Mouse (Mus musculus): ENCODE data around the gene Gm47189. TPM values are rescaled to one million over a fixed set of nuclear protein-coding genes. Genes with fewer than 3 reads are reported as not detected.

Gm47189 gene
- total RNA-seq (2023), result not detected

DNA sequence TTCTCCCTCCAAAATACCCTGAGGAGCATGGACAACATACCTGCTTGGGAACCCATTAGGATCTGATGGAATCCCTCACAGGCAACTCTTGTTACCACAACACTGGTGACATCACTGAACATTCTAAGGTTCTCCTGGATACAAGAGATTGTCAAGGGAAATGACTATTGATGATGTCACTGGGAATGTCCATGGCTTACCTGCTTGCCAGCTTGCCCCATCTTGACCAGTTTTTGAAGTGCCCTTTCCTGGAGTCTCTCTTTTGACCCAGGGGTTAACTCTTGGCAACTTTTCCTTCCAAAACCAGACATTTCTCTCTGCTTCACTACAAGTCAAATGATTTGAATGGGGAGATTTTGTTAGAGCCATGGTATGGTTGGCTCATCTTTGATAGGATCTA, at the start of gene Gm47189:
Gm47189 (minus strand) TSS at position 101 of the 400 bp plus-strand sequence.

GRCm38 (mm10) chr14:41750514-41750913, 21.7 kb downstream of the Gm47189 start, which contains the start of gene Gm7929:
Gene Gm7929, minus strand, starts transcription at chr14:41750614.

Other genes with a start within 250 kb of the Gm47189 start
- gene Gm7970, start 216.9 kb downstream of the Gm47189 start, total RNA-seq (2023), result not detected
- not detected for gene 1700049E17Rik2, start 199.2 kb downstream of the Gm47189 start, total RNA-seq (2023)
- gene Gm3072, start 147.8 kb downstream of the Gm47189 start, total RNA-seq (2023), result not detected
- gene Gm3676, start 126.0 kb downstream of the Gm47189 start, total RNA-seq (2023), result not detected
- not detected for gene Gm8068, start 70.6 kb downstream of the Gm47189 start, total RNA-seq (2023)
- not detected for gene Gm7929, start 21.8 kb downstream of the Gm47189 start, total RNA-seq (2023)
- not detected for gene Gm7980, start 134.8 kb upstream of the Gm47189 start, total RNA-seq (2023)
- not detected for gene 1700049E17Rik1, start 152.5 kb upstream of the Gm47189 start, total RNA-seq (2023)
- gene 1700024B05Rik, start 171.6 kb upstream of the Gm47189 start, total RNA-seq (2023), result not detected
- gene Gm6401, start 195.5 kb upstream of the Gm47189 start, total RNA-seq (2023), result not detected
- gene Gm3543, start 210.9 kb upstream of the Gm47189 start, total RNA-seq (2023), result not detected

All from neutrophil, adult 83 days (primary cell).